In the genomic region with DNA sequence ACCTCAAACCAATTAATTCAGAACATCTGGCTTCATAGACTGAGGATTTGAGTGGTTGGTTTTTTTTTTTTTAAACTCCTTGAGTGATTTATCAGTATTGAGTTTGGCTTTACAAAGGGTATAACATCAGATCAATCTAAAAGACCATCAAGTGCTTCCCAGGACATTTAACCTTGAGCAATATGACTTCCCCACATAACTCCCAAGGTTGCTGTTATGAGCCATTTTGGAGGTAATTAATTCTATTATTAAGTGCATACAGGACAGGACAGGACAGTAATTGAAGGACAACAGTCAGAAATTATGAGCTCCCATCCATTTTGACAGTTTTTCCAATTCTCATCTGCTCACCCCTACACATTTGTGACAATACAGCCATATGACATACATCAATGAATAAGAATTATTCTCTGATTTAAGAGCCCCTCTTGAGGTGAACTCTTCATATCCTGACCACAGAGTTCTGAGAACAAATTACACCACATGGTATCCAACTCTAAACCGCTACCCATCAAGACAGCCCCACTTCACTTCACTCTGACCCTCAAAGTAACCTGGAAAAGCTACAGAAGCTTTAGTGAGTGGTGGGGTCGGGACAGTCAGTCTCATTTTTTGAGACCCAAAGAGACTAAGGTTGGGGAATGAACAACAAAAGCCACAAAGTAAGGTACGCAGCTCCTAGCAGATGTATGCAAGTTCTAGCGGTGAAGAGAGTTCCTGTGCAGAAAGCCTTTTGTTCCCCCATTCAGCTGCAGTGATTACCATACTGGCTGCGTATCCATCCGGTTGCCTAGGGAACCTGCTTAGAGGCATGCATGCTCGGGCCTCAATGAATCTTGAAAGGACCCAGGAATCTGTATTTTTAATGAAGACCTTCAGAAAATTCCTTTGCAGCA, we compare ENCODE assay signal across 10 mouse cellular contexts. TPM values are rescaled to one million over a fixed set of nuclear protein-coding genes. Genes with fewer than 3 reads are reported as not detected.
DNase-seq lines count a peak whose midpoint lies in the region; ATAC-seq lines count a peak whose summit lies in the region.
"Had no signal": no experiment of that assay in that cellular context is flagged by ENCODE, and none has a peak within 500 bp of the region (broad histone marks: within the 10 kb centered on the region; RNA-seq: fewer than 3 reads in every experiment).

No protein-coding gene starts in this region.

- peak; percentile 85 for ATAC-seq in embryonic facial prominence, embryonic 14.5 days (ENCODE audit: low read depth)
- ATAC-seq in kidney, embryonic 16.5 days (ENCODE audit: low FRiP score, low TSS enrichment), result no peak

- WGBS in embryonic facial prominence, embryonic 14.5 days, result 24% methylated on average over 7 of the region's 7 CpGs
- WGBS in hindbrain, embryonic 10.5 days, result 14% methylated on average over 7 of the region's 7 CpGs
- WGBS in kidney, embryonic 16.5 days, result 30% methylated on average over 7 of the region's 7 CpGs

- H3K4me2 ChIP-seq in embryonic facial prominence, embryonic 14.5 days (ENCODE audit: low read depth, low read length), result 0 out of 2 replicates have a peak overlapping the region, but pooled peaks have one; percentile 15
- H3K4me2 ChIP-seq in kidney, embryonic 16.5 days (replicated peaks; ENCODE audit: low read depth, low read length), result no peak overlapping the region

- intact Hi-C loops in left cerebral cortex, postnatal 4 days (cut with DNase I), result no loop called here

- no peaks in the 10 kb centered on the region for H3K36me3 ChIP-seq in embryonic facial prominence, embryonic 14.5 days (ENCODE audit: control insufficient read depth, insufficient read depth, low read length)
- H3K36me3 ChIP-seq in hindbrain, embryonic 10.5 days, result no peaks in the 10 kb centered on the region
- H3K36me3 ChIP-seq in kidney, embryonic 16.5 days (ENCODE audit: insufficient read depth, low read length), result no peaks in the 10 kb centered on the region

- H3K4me3 ChIP-seq in embryonic facial prominence, embryonic 14.5 days (ENCODE audit: low read depth, low read length), result no peak overlapping the region
- H3K4me3 ChIP-seq in hindbrain, embryonic 10.5 days, result 0 out of 2 replicates have a peak overlapping the region, but pooled peaks have one; percentile 9
- no peak overlapping the region for H3K4me3 ChIP-seq in kidney, embryonic 16.5 days (ENCODE audit: low read length)
- H3K4me3 ChIP-seq: megakaryocyte, embryonic 14.5 days had no signal

- H3K4me1 ChIP-seq in embryonic facial prominence, embryonic 14.5 days (ENCODE audit: control insufficient read depth, insufficient read depth, low read length), result peaks cover 16% of the 10 kb centered on the region
- H3K4me1 ChIP-seq in hindbrain, embryonic 10.5 days (replicated peaks), result peaks cover 35% of the 10 kb centered on the region
- peaks cover 7% of the 10 kb centered on the region; the same call in 1 of the 2 replicates for H3K4me1 ChIP-seq in kidney, embryonic 16.5 days (ENCODE audit: insufficient read depth, low read length)
- H3K4me1 ChIP-seq: megakaryocyte, embryonic 14.5 days had no signal

- peak; percentile 89 for DNase-seq in embryonic facial prominence, embryonic 14.5 days (ENCODE audit: low spot score)
- peak; percentile 83 for DNase-seq in hindbrain, embryonic 10.5 days (ENCODE audit: low spot score)
- DNase-seq in left cerebral cortex, postnatal 4 days, result peak; percentile 39
- DNase-seq in right cerebral cortex, adult 18-20 months, result peak; percentile 34
- no peak for DNase-seq in urinary bladder, postnatal 14 days (ENCODE audit: low spot score)
- no peak for DNase-seq in heart, adult 9 months (ENCODE audit: low spot score in 2 of 2)
- DNase-seq: kidney, postnatal 25 days had no signal

- H3K9me3 ChIP-seq in embryonic facial prominence, embryonic 14.5 days (ENCODE audit: control insufficient read depth, low read length), result no peaks in the 10 kb centered on the region
- no peaks in the 10 kb centered on the region for H3K9me3 ChIP-seq in hindbrain, embryonic 10.5 days
- H3K9me3 ChIP-seq in kidney, embryonic 16.5 days (ENCODE audit: low read length), result no peaks in the 10 kb centered on the region
- H3K9me3 ChIP-seq: megakaryocyte, embryonic 14.5 days had no signal

- H3K9ac ChIP-seq in embryonic facial prominence, embryonic 14.5 days (ENCODE audit: low read depth, low read length), result no peak overlapping the region
- no peak overlapping the region for H3K9ac ChIP-seq in kidney, embryonic 16.5 days (replicated peaks; ENCODE audit: low read length)

- no peaks in the 10 kb centered on the region for H3K27me3 ChIP-seq in embryonic facial prominence, embryonic 14.5 days (replicated peaks; ENCODE audit: control insufficient read depth, insufficient read depth, low read length)
- no peaks in the 10 kb centered on the region for H3K27me3 ChIP-seq in hindbrain, embryonic 10.5 days (ENCODE audit: insufficient read depth, poor library complexity, severe bottlenecking)
- no peaks in the 10 kb centered on the region for H3K27me3 ChIP-seq in kidney, embryonic 16.5 days (ENCODE audit: insufficient read depth, low read length)
- H3K27me3 ChIP-seq: megakaryocyte, embryonic 14.5 days had no signal

- peak overlapping the region; percentile 70 for H3K27ac ChIP-seq in embryonic facial prominence, embryonic 14.5 days (replicated peaks; ENCODE audit: low read depth, low read length)
- H3K27ac ChIP-seq in hindbrain, embryonic 10.5 days, result peak overlapping the region; percentile 89
- H3K27ac ChIP-seq in kidney, embryonic 16.5 days (ENCODE audit: low read length), result no peak overlapping the region

RNA-seq across cellular contexts. Expression of a gene that starts 11.8 kb away (rescaled TPM):
- polyA plus RNA-seq in embryonic facial prominence, embryonic 14.5 days (2014; fragmentation: Nextera tagmentation; extraction: Ambion mirVana), result not detected in 2 replicates
- polyA plus RNA-seq in hindbrain, embryonic 10.5 days (2016; fragmentation: Nextera tagmentation; extraction: Ambion mirVana), result not detected in 2 replicates
- total RNA-seq in left cerebral cortex, postnatal 4 days (2021), result not detected
- not detected in 2 replicates for polyA plus RNA-seq in kidney, embryonic 16.5 days (2015; fragmentation: Nextera tagmentation; extraction: Ambion mirVana)
- polyA plus RNA-seq: testis, adult 2 months had no signal

Comparison
In these comparisons a context has a peak if more than half of its experiments do, and no peak if none do; other contexts are left out.
1. DNase-seq: peak in embryonic facial prominence, embryonic 14.5 days (single experiment), hindbrain, embryonic 10.5 days (single experiment), left cerebral cortex, postnatal 4 days (single experiment) and right cerebral cortex, adult 18-20 months (single experiment); none in urinary bladder, postnatal 14 days (single experiment) and heart, adult 9 months (0 of 2).